Mouse (Mus musculus) neural tube, embryonic 14.5 days (tissue): ENCODE results near the gene AC124502.3. TPM values are rescaled to one million over a fixed set of nuclear protein-coding genes. Genes with fewer than 3 reads are reported as not detected.
"Not testable (repeated sequence)": the region's sequence is repeated elsewhere in the genome, so short reads cannot be mapped to it uniquely, and the experiment has no call there.

Source experiments
- ATAC-seq: fragments of 200-750 bp; cut with Nextera tagmentation; 2 replicates; pipeline ENCODE4 v1.8.0; 2017; ENCODE audit warnings: low read depth, mild to moderate bottlenecking, moderate TSS enrichment, moderate library complexity
- H3K27ac ChIP-seq: fragments of 300-500 bp; sonication (generic); 2 replicates; pipeline ENCODE4 v1.5.1; 2014; ENCODE audit warnings: low read depth, mild to moderate bottlenecking, control low read depth, low read length, moderate library complexity, mixed read lengths
- H3K27me3 ChIP-seq: fragments of 300-500 bp; sonication (generic); 2 replicates; pipeline ENCODE4 v1.6.1; 2014; ENCODE audit warnings: low read length; ENCODE audit not compliant: control insufficient read depth, insufficient read depth
- H3K36me3 ChIP-seq: fragments of 300-500 bp; sonication (generic); 2 replicates; pipeline ENCODE4 v1.6.1; 2014; ENCODE audit warnings: low read length, mixed read lengths; ENCODE audit not compliant: control insufficient read depth, insufficient read depth
- H3K4me1 ChIP-seq: fragments of 300-500 bp; sonication (generic); 2 replicates; pipeline ENCODE4 v1.6.1; 2014; ENCODE audit warnings: low read length; ENCODE audit not compliant: control insufficient read depth, insufficient read depth
- H3K4me2 ChIP-seq: fragments of 300-500 bp; sonication (generic); 2 replicates; pipeline ENCODE4 v1.6.1; 2014; ENCODE audit warnings: mild to moderate bottlenecking, low read depth, low read length, control low read depth
- H3K4me3 ChIP-seq: fragments of 300-500 bp; sonication (generic); 2 replicates; pipeline ENCODE4 v1.5.1; 2014; ENCODE audit warnings: low read depth, low read length, control low read depth, mixed read lengths
- H3K9ac ChIP-seq: fragments of 300-500 bp; sonication (generic); replicated peaks from 2 replicates; pipeline ENCODE4 v1.6.1; 2014; ENCODE audit warnings: low read depth, mild to moderate bottlenecking, control low read depth, low read length, mixed read lengths
- H3K9me3 ChIP-seq: fragments of 300-500 bp; sonication (generic); 2 replicates; pipeline ENCODE4 v1.6.1; 2016; ENCODE audit warnings: low read length; ENCODE audit not compliant: control insufficient read depth
- WGBS: fragments of 180-500 bp; shearing (Covaris S2); extraction: QIAGEN DNeasy Blood & Tissue Kit; methylation state at CpG from one replicate; pipeline ENCODE4 v1.1.7; 2014; 5-methylcytosine and 5-hydroxymethylcytosine counted together
- polyA plus RNA-seq: library from polyadenylated mRNA; unstranded; fragments of >200 nt; fragmentation: Nextera tagmentation; extraction: Ambion mirVana; gene quantifications from 2 replicates; pipeline ENCODE4 v1.2.1, GENCODE M21; 2014

AC124502.3 gene
- polyA plus RNA-seq, 1 experiment from 2014 or later, result 3.0 TPM

DNA sequence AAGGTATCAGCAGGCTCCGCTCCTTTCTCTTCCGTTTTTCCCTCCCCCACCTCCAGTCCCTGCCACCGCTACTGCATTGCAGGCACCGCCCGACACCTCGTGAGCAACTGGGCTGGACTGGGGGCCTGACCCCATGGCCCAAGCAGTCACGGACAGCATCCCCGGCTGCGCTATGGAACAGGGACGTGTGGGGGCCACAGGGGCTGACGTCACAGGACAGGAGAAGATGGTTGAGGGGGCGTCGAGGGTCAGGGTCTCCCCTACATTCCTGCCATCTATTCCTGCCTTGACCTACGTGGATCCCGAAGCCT is 46.1 kb downstream of the AC124502.3 start:
- Histone ChIP-seq H3K27me3 (peaks cover 41% of the 10 kb centered on the region), H3K9me3 (no peaks in the 10 kb centered on the region), H3K4me3 (peak overlapping the region; percentile 53), H3K36me3 (peaks cover 2% of the 10 kb centered on the region; the same call in 1 of the 2 replicates), H3K4me1 (peaks cover 11% of the 10 kb centered on the region), H3K9ac (peak overlapping the region; percentile 65), H3K27ac (no peak overlapping the region), H3K4me2 (peak overlapping the region; percentile 67)
- WGBS, result 1% methylated on average over 14 of the region's 15 CpGs
- ATAC-seq, result no peak

DNA sequence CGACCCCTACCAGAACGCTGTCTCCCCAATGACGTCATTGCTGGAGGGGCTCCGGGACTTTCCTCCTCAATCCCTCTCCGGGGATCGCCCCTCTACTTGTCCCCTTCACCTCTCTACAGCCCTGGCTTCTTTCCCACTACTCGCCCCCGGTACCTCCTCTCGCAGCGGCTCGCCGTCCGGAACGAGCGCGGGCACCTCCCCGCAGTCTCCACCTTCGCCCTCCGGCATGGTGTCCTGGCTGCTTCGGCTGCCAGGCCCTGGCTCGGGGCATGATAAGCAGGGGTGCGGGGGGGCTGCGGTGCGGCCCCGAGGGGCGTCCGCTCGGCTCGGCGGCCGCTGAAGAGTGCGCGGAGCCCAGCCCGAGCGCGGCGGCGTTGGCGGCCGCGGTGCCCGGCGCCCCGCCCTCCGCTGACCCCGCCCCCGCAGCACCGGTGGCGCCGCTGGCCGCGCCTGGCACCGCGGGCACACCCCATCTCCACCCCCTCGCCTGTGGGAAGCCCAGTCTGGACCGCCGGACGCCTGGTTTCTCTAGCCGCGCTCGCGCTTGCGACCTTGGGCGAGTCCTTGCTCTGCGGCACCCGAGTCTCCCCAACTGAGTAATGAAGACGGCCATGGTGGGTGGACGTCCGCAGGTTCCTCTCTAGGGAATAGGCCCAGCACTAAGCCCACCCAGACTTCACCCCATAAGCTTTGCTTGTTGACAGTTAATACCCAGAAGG is 46.6 kb downstream of the AC124502.3 start, which contains the start of gene Tmem151a:
Tmem151a (minus strand) TSS at position 387 of the 719 bp plus-strand sequence.
- H3K4me1 ChIP-seq, result peaks cover 11% of the 10 kb centered on the region
- H3K27ac ChIP-seq, result no peak within 1 kb of the TSS
- H3K9ac ChIP-seq, result peak within 1 kb of the TSS; percentile 65
- no peaks in the 10 kb centered on the region for H3K9me3 ChIP-seq
- WGBS, result 2% methylated on average over 65 of the region's 69 CpGs
- peak within 1 kb of the TSS; percentile 67 for H3K4me2 ChIP-seq
- H3K27me3 ChIP-seq, result peaks cover 39% of the 10 kb centered on the region
- peaks cover 3% of the 10 kb centered on the region; the same call in 1 of the 2 replicates for H3K36me3 ChIP-seq
- H3K4me3 ChIP-seq, result peak within 1 kb of the TSS; percentile 53
- ATAC-seq, result no peak

DNA sequence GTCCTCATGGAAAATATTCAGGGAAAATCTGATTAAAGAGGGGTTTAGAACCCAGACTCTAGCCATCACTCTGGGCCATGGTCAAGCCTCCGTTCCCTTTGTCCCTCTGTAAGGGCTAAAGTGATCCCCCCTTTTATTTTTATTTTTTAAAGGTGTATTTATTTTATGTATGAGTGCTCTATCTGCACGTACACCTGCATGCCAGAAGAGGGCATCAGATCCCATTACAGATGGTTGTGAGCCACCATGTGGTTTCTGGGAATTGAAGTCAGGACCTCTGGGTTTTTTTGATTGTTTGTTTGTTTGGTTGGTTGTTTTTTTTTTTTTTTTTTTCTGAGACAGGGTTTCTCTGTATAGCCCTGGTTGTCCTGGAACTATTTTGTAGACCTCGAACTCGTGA is 47.8 kb downstream of the AC124502.3 start:
- not testable (repeated sequence) for H3K4me3 ChIP-seq, H3K4me2 ChIP-seq, ATAC-seq, H3K9me3 ChIP-seq, H3K9ac ChIP-seq, H3K27ac ChIP-seq
- Histone ChIP-seq H3K27me3 (peaks cover 32% of the 10 kb centered on the region), H3K36me3 (peaks cover 14% of the 10 kb centered on the region), H3K4me1 (peaks cover 11% of the 10 kb centered on the region)
- WGBS, result 45% methylated on average over 4 of the region's 4 CpGs

DNA sequence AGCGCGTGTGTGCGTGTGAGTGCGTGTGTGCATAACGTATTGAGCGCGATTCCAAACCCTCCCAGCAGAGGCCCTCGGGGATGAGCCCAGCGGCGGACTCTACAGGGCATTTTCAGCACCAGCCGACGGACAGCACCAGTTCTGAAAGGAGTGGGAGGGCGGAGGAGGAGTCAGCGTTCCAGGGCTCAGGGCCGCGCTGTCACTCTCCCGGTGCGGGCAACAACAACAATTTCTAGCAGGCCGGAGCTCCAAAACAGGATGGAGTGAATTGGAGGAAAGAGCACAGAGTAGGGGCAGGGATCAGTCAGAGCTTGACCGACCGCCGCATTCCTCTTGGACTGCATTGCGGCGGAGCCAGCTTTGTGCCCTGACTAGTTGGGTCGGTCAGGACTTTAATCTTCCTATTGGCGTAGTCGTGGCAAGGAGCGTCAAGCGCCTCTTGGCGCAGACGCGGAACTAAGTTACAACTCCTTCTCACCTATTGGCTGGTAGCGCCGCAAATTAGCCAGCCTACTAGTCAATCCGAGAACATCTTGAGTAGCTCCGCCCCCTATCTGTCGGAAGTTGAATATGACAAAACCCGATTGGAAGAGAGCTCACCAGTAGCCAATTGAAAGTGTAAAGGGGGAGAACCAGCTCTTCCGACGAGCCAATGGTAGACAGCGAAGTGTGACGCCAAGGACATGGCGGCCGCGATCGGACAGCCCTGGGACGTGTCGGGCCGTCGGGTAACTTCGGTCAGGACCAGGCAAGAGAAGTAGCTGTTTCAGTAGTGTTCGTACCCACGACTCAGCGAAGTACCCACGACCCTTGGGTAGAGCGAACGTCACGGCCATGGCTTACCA is 49.4 kb downstream of the AC124502.3 start, which contains the start of gene Yif1a:
Yif1a (plus strand) TSS at position 655 of the 845 bp plus-strand sequence.
- Histone ChIP-seq H3K27ac (peak within 1 kb of the TSS; percentile 76), H3K27me3 (peaks cover 19% of the 10 kb centered on the region), H3K9me3 (no peaks in the 10 kb centered on the region), H3K4me3 (peak within 1 kb of the TSS; percentile 62), H3K4me1 (peaks cover 11% of the 10 kb centered on the region), H3K4me2 (peak within 1 kb of the TSS; percentile 61), H3K36me3 (peaks cover 30% of the 10 kb centered on the region), H3K9ac (peak within 1 kb of the TSS; percentile 55)
- under 1% methylated on average over 58 of the region's 58 CpGs for WGBS
- peak; percentile 93 for ATAC-seq

DNA sequence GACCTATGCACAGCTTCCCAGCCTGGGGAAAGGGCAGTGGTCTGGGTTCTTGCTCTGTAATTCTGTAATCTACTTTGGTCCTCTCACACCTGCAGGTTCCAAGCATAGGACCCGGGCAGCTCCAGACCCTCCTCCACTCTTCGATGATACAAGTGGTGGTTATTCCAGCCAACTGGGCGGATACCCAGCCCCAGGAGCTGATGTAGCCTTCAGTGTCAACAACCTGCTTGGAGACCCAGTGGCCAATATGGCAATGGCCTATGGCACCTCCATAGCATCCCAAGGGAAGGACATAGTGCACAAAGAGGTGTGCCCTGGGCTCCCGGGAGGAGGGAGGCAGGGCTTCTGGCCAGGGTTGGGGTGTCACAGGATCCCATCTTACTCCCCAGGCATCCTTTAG is 50.6 kb downstream of the AC124502.3 start:
- H3K9me3 ChIP-seq, result no peaks in the 10 kb centered on the region
- H3K27me3 ChIP-seq, result peaks cover 14% of the 10 kb centered on the region
- H3K4me1 ChIP-seq, result peaks cover 17% of the 10 kb centered on the region
- H3K4me3 ChIP-seq, result peak overlapping the region; percentile 62
- ATAC-seq, result no peak
- H3K9ac ChIP-seq, result no peak overlapping the region
- H3K4me2 ChIP-seq, result peak overlapping the region; percentile 50
- WGBS, result 93% methylated on average over 4 of the region's 4 CpGs
- no peak overlapping the region for H3K27ac ChIP-seq
- peaks cover 39% of the 10 kb centered on the region for H3K36me3 ChIP-seq

DNA sequence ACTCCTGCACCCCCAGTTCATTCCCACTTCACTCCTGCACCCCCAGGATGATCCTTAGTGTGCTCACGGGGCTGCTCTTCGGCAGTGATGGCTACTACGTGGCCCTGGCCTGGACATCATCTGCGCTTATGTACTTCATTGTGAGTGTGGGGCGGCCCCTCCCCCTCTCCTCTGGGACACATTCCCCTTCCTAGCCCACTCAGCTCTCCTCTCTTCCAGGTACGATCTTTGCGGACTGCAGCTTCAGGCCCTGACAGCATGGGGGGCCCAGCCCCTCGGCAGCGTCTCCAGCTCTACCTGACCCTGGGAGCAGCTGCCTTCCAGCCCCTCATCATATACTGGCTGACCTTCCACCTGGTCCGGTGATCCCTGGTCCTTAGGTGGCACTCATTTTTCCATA is 53.4 kb downstream of the AC124502.3 start:
- no peaks in the 10 kb centered on the region for H3K27me3 ChIP-seq
- no peak for ATAC-seq
- H3K9me3 ChIP-seq, result no peaks in the 10 kb centered on the region
- H3K9ac ChIP-seq, result no peak overlapping the region
- 83% methylated on average over 10 of the region's 10 CpGs for WGBS
- H3K4me3 ChIP-seq, result no peak overlapping the region
- peaks cover 39% of the 10 kb centered on the region for H3K36me3 ChIP-seq
- peaks cover 44% of the 10 kb centered on the region for H3K4me1 ChIP-seq
- no peak overlapping the region for H3K4me2 ChIP-seq
- no peak overlapping the region for H3K27ac ChIP-seq

DNA sequence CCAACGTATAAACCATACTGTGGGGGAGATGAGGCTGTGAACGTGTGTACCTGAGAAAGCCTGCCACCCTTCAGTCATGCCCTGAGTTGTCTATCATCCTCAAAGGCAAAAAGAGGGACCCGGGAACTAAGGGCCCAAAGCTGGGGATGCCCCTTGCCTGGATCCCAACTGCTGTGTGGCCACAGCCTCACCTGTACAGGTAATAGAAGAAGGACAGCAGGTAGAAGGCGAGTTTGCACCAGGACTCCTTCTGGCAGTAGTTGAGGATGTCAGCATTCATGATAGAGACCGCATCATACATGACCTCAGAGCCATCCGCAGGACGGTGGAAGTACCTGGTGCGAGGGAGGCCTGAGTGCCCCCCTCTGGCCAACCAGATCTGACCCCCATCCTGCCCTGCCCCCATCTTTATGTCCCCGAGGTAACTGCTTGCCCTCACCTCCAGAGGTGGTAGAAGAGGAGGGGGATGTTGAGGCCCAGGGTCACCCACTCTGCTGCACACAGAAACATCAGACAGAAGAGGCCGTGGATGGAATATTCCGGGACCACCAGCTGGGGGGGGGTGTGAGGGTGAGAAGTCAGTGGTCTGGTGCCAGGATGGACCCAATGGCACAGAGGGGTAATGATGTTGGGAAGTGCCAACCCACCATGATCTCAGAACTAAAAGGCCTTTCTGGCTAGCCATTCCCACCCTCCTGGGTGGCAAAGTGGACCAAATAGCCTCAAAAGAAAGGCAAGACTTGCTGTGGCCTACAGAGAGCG is 55.0 kb downstream of the AC124502.3 start:
- Histone ChIP-seq H3K27ac (0 out of 2 replicates have a peak overlapping the region, but pooled peaks have one; percentile 57), H3K27me3 (no peaks in the 10 kb centered on the region), H3K9me3 (no peaks in the 10 kb centered on the region), H3K36me3 (peaks cover 39% of the 10 kb centered on the region), H3K4me2 (peak overlapping the region; percentile 59; the same call in 1 of the 2 replicates), H3K4me3 (peak overlapping the region; percentile 87), H3K4me1 (peaks cover 41% of the 10 kb centered on the region), H3K9ac (0 out of 2 replicates have a peak overlapping the region, but pooled peaks have one; percentile 16)
- 72% methylated on average over 12 of the region's 12 CpGs for WGBS
- ATAC-seq, result no peak

DNA sequence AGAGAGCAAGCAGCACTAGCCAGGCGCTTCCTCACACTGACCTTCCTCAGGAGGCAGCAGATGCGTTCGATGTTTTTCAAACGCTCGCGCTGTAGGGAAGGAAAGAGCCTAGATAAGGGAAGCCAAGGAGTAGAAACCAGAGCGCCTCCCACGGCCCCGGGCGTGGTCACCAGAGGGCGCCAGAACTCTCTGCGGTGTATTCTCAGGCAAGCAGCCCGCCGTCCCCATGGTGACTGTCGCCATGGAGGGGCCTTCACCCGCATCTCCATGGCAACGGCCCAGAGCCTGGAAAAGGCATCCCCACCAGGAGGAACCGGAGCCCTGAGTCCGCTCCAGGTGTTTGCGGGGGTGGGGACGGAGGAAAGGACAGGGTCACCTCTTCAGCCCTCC is 55.5 kb downstream of the AC124502.3 start:
- WGBS, result under 1% methylated on average over 21 of the region's 21 CpGs
- peaks cover 43% of the 10 kb centered on the region for H3K4me1 ChIP-seq
- peak overlapping the region; percentile 37; the same call in 1 of the 2 replicates for H3K9ac ChIP-seq
- H3K4me2 ChIP-seq, result peak overlapping the region; percentile 59
- no peaks in the 10 kb centered on the region for H3K9me3 ChIP-seq
- peak; percentile 70 for ATAC-seq
- H3K27ac ChIP-seq, result peak overlapping the region; percentile 75
- H3K4me3 ChIP-seq, result peak overlapping the region; percentile 87
- peaks cover 39% of the 10 kb centered on the region for H3K36me3 ChIP-seq
- H3K27me3 ChIP-seq, result no peaks in the 10 kb centered on the region
